Mouse (Mus musculus) thymus, postnatal 4 days (tissue): ENCODE results near the gene H2-Ob.
"Not testable (repeated sequence)": the region's sequence is repeated elsewhere in the genome, so short reads cannot be mapped to it uniquely, and the experiment has no call there.

Experiments used
- DNase-seq: peaks from one replicate; pipeline ENCODE4 v3.0.0; 2021

The H2-Ob gene

GRCm38 (mm10) chr17:34207866-34208265 is 30.8 kb upstream of the H2-Ob start:
- DNase-seq = peak; percentile 31

- peak; percentile 37 for DNase-seq
Measured at GRCm38 (mm10) chr17:34208421-34208820, 30.3 kb upstream of the H2-Ob start.

GRCm38 (mm10) chr17:34209680-34210079 is 29.0 kb upstream of the H2-Ob start:
- DNase-seq = peak; percentile 71

- peak; percentile 59 for DNase-seq
Measured at GRCm38 (mm10) chr17:34210599-34210998, 28.1 kb upstream of the H2-Ob start.

GRCm38 (mm10) chr17:34211746-34212365 is 26.8 kb upstream of the H2-Ob start:
- DNase-seq = peak; percentile 83

- DNase-seq = peak; percentile 11
Measured at GRCm38 (mm10) chr17:34213936-34214335, 24.8 kb upstream of the H2-Ob start.

GRCm38 (mm10) chr17:34215176-34215575 is 23.5 kb upstream of the H2-Ob start:
- peak; percentile 12 for DNase-seq

GRCm38 (mm10) chr17:34217216-34217928 is 21.3 kb upstream of the H2-Ob start:
- DNase-seq = peak; percentile 12

GRCm38 (mm10) chr17:34217986-34218385 is 20.7 kb upstream of the H2-Ob start:
- peak; percentile 17 for DNase-seq

GRCm38 (mm10) chr17:34218675-34219074 is 20.0 kb upstream of the H2-Ob start:
- peak; percentile 40 for DNase-seq

GRCm38 (mm10) chr17:34219096-34219495 is 19.6 kb upstream of the H2-Ob start:
- peak; percentile 93 for DNase-seq

- DNase-seq = not testable (repeated sequence)
Measured at GRCm38 (mm10) chr17:34219801-34220200, 18.9 kb upstream of the H2-Ob start.

GRCm38 (mm10) chr17:34220401-34220800 is 18.3 kb upstream of the H2-Ob start:
- not testable (repeated sequence) for DNase-seq

- peak; percentile 4 for DNase-seq
Measured at GRCm38 (mm10) chr17:34224816-34225215, 13.9 kb upstream of the H2-Ob start.

GRCm38 (mm10) chr17:34225426-34225825 is 13.3 kb upstream of the H2-Ob start:
- DNase-seq = peak; percentile 8

GRCm38 (mm10) chr17:34225911-34226310 is 12.8 kb upstream of the H2-Ob start:
- DNase-seq = peak; percentile 18

GRCm38 (mm10) chr17:34230971-34231370 is 7.7 kb upstream of the H2-Ob start:
- DNase-seq = peak; percentile 1

GRCm38 (mm10) chr17:34232021-34232420 is 6.7 kb upstream of the H2-Ob start:
- DNase-seq = peak; percentile 0

GRCm38 (mm10) chr17:34234926-34235325 is 3.8 kb upstream of the H2-Ob start:
- DNase-seq = peak; percentile 92

GRCm38 (mm10) chr17:34236691-34237090 is 2.0 kb upstream of the H2-Ob start:
- peak; percentile 5 for DNase-seq

- peak; percentile 4 for DNase-seq
Measured at GRCm38 (mm10) chr17:34237741-34238140, 962 bp upstream of the H2-Ob start.

- DNase-seq = no peak
Measured at GRCm38 (mm10) chr17:34239601-34240041, 918 bp downstream of the H2-Ob start.

GRCm38 (mm10) chr17:34240366-34240765 is 1.7 kb downstream of the H2-Ob start:
- DNase-seq = peak; percentile 6

GRCm38 (mm10) chr17:34240916-34241315 is 2.2 kb downstream of the H2-Ob start:
- DNase-seq = peak; percentile 6
